Mouse (Mus musculus): Measurements from ENCODE around the gene Nol11. TPM values are rescaled to one million over a fixed set of nuclear protein-coding genes. Genes with fewer than 3 reads are reported as not detected.

The Nol11 gene
- polyA plus RNA-seq, 1 experiment, result 20.0 TPM

DNA sequence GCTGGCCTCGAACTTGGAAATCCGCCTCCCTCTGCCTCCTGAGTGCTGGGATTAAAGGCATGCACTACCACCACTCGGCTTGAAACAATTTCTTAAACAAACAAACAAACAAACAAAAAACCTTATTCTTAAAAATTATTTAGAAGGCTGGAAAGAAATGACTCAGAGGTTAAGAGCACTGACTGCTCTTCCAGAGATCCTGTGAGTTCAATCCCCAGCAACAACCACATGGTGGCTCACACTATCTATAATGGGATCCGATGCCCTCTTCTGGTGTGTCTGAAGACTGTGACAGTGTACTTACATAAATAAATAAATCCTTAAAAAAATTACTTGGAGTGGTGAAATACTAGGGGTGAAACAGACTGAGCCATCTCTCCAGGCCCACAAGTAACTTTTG lies 28.0 kb downstream of the Nol11 start:
- no peak overlapping the region for H3K4me3 ChIP-seq

DNA sequence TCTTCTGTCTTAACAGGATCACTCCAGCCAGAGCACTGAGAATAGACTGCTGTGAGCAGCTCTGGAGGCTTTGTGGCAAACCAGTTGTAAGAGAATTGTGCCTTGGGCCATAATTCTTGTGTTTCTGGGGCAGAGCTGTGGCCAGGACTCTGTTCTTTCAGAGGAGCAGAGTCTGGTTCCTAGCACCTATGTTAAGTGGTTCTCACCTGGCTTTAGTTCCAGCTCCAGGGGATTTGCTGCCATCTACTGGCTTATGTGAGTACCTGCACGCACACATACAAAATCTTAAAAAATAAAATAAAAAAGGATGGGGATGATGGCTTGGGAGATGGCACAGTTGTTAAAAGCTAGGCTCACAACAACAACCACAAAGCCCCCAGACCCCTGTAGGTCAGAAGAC lies 30.1 kb downstream of the Nol11 start:
- Histone ChIP-seq H3K36me3 (ENCODE audit: control insufficient read depth, insufficient read depth) (no peaks in the 10 kb centered on the region), H3K27me3 (ENCODE audit: control insufficient read depth, insufficient read depth, insufficient read length) (no peaks in the 10 kb centered on the region), H3K79me2 (ENCODE audit: control insufficient read depth, insufficient read depth) (no peaks in the 10 kb centered on the region), H3K4me2 (ENCODE audit: low read depth) (no peak overlapping the region), H3K4me3 (no peak overlapping the region), H3ac (ENCODE audit: control insufficient read depth, insufficient read length) (no peak overlapping the region)
- TF ChIP-seq SRF (IDR thresholded peaks at IDR 0.05; ENCODE audit: control insufficient read depth, insufficient read length, low read depth) (no peak), MYOG (IDR thresholded peaks at IDR 0.05; ENCODE audit: control insufficient read depth in 1 of 3, insufficient read depth in 1 of 3, insufficient read length in 2 of 3, low read depth in 2 of 3) (no peak), MYOD1 (IDR thresholded peaks at IDR 0.05; ENCODE audit: control insufficient read depth in 1 of 3, insufficient read length in 2 of 3, low read depth in 2 of 3) (no peak), MAX (IDR thresholded peaks at IDR 0.05; ENCODE audit: low read depth) (no peak), USF1 (IDR thresholded peaks at IDR 0.05; ENCODE audit: low read depth) (no peak), TCF12 (IDR thresholded peaks at IDR 0.05; ENCODE audit: insufficient read depth, poor library complexity, severe bottlenecking) (no peak), POLR2A (IDR thresholded peaks at IDR 0.05; ENCODE audit: insufficient read length, low read depth) (no peak), E2F4 (IDR thresholded peaks at IDR 0.05; ENCODE audit: insufficient read depth) (no peak), POLR2AphosphoS2 (IDR thresholded peaks at IDR 0.05; ENCODE audit: insufficient read length, low read depth) (no peak), CEBPB (IDR thresholded peaks at IDR 0.05; ENCODE audit: insufficient read depth, poor library complexity, severe bottlenecking) (no peak), TCF3 (IDR thresholded peaks at IDR 0.05; ENCODE audit: insufficient read length, low read depth) (no peak), REST (IDR thresholded peaks at IDR 0.05; ENCODE audit: insufficient read depth, insufficient read length) (no peak)

More for the DNA sequence above, 28.0 kb downstream of the Nol11 start:
- Histone ChIP-seq H3K36me3 (ENCODE audit: control insufficient read depth, insufficient read depth) (peaks cover 3% of the 10 kb centered on the region), H3K4me2 (ENCODE audit: low read depth) (no peak overlapping the region), H3K79me2 (ENCODE audit: control insufficient read depth, insufficient read depth) (no peaks in the 10 kb centered on the region), H3ac (ENCODE audit: control insufficient read depth, insufficient read length) (no peak overlapping the region), H3K27me3 (ENCODE audit: control insufficient read depth, insufficient read depth, insufficient read length) (no peaks in the 10 kb centered on the region)
- TF ChIP-seq MYOD1 (IDR thresholded peaks at IDR 0.05; ENCODE audit: control insufficient read depth in 1 of 3, insufficient read length in 2 of 3, low read depth in 2 of 3) (no peak), POLR2AphosphoS2 (IDR thresholded peaks at IDR 0.05; ENCODE audit: insufficient read length, low read depth) (no peak), USF1 (IDR thresholded peaks at IDR 0.05; ENCODE audit: low read depth) (no peak)

DNA sequence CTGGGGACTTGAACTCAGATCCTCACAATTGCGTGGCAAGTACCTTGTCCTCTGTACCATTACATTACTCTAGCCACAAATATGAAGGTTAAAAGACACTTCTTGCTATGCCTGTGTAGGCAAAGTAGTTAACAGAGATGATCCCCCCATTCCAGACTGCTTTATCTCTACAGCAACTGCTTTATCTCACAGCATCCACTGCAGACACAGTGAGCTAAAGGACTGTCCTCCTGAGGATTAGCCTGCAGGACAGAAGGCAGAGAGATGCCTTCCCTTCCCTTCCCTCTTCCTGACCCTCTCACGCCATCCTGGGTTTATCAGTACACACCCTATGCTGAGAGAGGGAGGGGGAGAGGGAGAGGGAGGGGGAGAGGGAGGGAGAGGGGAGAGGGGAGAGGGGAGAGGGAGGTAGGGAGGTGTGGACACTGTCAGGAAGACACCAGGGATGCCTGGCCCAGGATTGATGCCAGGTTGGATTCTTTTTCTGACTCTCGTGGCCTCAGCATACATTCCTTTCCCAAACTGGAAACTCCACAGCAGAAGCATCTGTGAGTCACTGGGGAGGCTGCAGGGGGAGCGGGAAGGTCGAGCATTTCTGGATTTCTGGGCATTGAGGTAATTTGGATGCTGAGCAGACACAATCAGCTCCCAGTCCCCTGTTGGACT lies 32.1 kb downstream of the Nol11 start:
- no peaks in the 10 kb centered on the region for H3K36me3 ChIP-seq (ENCODE audit: control insufficient read depth, insufficient read depth)
- no peaks in the 10 kb centered on the region for H3K79me2 ChIP-seq (ENCODE audit: control insufficient read depth, insufficient read depth)
- H3K4me2 ChIP-seq (ENCODE audit: low read depth), result peak overlapping the region; percentile 8

DNA sequence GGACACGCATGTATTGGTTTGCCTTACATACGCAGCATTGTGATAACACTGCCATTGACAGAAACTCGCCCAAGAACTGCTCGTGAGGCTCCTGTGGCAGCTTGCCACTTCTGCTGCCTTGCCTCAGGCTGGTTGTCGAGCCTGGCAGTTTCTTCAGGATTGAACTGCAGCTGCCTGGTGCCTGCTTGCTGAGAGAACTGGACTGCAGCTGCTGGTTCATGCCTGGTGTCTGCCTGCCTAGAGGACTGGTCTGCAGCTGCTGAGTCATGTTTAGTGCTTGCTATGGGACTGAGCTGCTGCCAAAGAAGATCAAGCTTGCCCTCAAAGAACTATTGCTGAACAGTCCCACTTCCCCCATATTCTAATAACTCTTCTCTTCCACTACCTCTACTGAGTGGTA lies 33.9 kb downstream of the Nol11 start:
- H3K27me3 ChIP-seq (ENCODE audit: control insufficient read depth, insufficient read depth, insufficient read length), result no peaks in the 10 kb centered on the region
- H3K36me3 ChIP-seq (ENCODE audit: control insufficient read depth, insufficient read depth), result no peaks in the 10 kb centered on the region
- H3K79me2 ChIP-seq (ENCODE audit: control insufficient read depth, insufficient read depth), result no peaks in the 10 kb centered on the region
- H3K4me2 ChIP-seq (ENCODE audit: low read depth), result no peak overlapping the region
- no peak overlapping the region for H3K4me3 ChIP-seq
- H3ac ChIP-seq (ENCODE audit: control insufficient read depth, insufficient read length), result no peak overlapping the region
- TF ChIP-seq POLR2AphosphoS2 (IDR thresholded peaks at IDR 0.05; ENCODE audit: insufficient read length, low read depth), result no peak
- TF ChIP-seq CEBPB (IDR thresholded peaks at IDR 0.05; ENCODE audit: insufficient read depth, poor library complexity, severe bottlenecking), result no peak
- no peak for TF ChIP-seq SRF (IDR thresholded peaks at IDR 0.05; ENCODE audit: control insufficient read depth, insufficient read length, low read depth)
- no peak for TF ChIP-seq POLR2A (IDR thresholded peaks at IDR 0.05; ENCODE audit: insufficient read length, low read depth)
- TF ChIP-seq TCF12 (IDR thresholded peaks at IDR 0.05; ENCODE audit: insufficient read depth, poor library complexity, severe bottlenecking), result no peak
- TF ChIP-seq TCF3 (IDR thresholded peaks at IDR 0.05; ENCODE audit: insufficient read length, low read depth), result no peak
- TF ChIP-seq E2F4 (IDR thresholded peaks at IDR 0.05; ENCODE audit: insufficient read depth), result no peak
- no peak for TF ChIP-seq USF1 (IDR thresholded peaks at IDR 0.05; ENCODE audit: low read depth)
- no peak for TF ChIP-seq REST (IDR thresholded peaks at IDR 0.05; ENCODE audit: insufficient read depth, insufficient read length)
- TF ChIP-seq MYOD1 (IDR thresholded peaks at IDR 0.05; ENCODE audit: control insufficient read depth in 1 of 3, insufficient read length in 2 of 3, low read depth in 2 of 3), result peak in 2 of 3 experiments; percentile 53 to 57
- TF ChIP-seq MAX (IDR thresholded peaks at IDR 0.05; ENCODE audit: low read depth), result no peak
- TF ChIP-seq MYOG (IDR thresholded peaks at IDR 0.05; ENCODE audit: control insufficient read depth in 1 of 3, insufficient read depth in 1 of 3, insufficient read length in 2 of 3, low read depth in 2 of 3), result peak in 2 of 3 experiments; percentile 53 to 65

More for the DNA sequence above, 32.1 kb downstream of the Nol11 start:
- TF ChIP-seq E2F4 (IDR thresholded peaks at IDR 0.05; ENCODE audit: insufficient read depth) (no peak), CEBPB (IDR thresholded peaks at IDR 0.05; ENCODE audit: insufficient read depth, poor library complexity, severe bottlenecking) (no peak), MYOG (IDR thresholded peaks at IDR 0.05; ENCODE audit: control insufficient read depth in 1 of 3, insufficient read depth in 1 of 3, insufficient read length in 2 of 3, low read depth in 2 of 3) (peak in 1 of 3 experiments; percentile 5), MAX (IDR thresholded peaks at IDR 0.05; ENCODE audit: low read depth) (no peak)
- H3K27me3 ChIP-seq (ENCODE audit: control insufficient read depth, insufficient read depth, insufficient read length), result no peaks in the 10 kb centered on the region
- no peak overlapping the region for H3K4me3 ChIP-seq
- no peak overlapping the region for H3ac ChIP-seq (ENCODE audit: control insufficient read depth, insufficient read length)

DNA sequence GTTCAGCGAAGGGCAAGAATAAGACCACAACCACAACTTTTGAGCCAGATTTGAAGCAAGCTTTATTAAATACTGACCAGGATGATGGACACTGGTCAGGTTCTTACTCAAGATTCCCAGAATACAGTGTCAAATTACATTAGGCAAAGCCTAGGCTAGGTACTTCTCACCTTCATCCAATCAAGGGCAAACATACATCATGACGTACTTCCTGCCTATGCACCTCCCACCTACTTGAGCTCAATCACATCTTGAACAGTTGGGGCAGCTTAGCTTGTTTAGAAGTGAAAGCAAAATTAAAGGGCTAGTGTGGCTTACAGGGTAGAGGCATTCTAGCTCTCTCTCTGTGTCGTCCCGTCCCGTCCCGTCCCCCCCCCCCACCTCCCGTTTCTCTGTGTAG lies 34.8 kb downstream of the Nol11 start:
- Histone ChIP-seq H3K27me3 (ENCODE audit: control insufficient read depth, insufficient read depth, insufficient read length) (no peaks in the 10 kb centered on the region), H3K79me2 (ENCODE audit: control insufficient read depth, insufficient read depth) (no peaks in the 10 kb centered on the region), H3K4me2 (ENCODE audit: low read depth) (no peak overlapping the region), H3K36me3 (ENCODE audit: control insufficient read depth, insufficient read depth) (no peaks in the 10 kb centered on the region), H3ac (ENCODE audit: control insufficient read depth, insufficient read length) (no peak overlapping the region), H3K4me3 (no peak overlapping the region)
- no peak for TF ChIP-seq TCF3 (IDR thresholded peaks at IDR 0.05; ENCODE audit: insufficient read length, low read depth)
- TF ChIP-seq MYOG (IDR thresholded peaks at IDR 0.05; ENCODE audit: control insufficient read depth in 1 of 3, insufficient read depth in 1 of 3, insufficient read length in 2 of 3, low read depth in 2 of 3), result no peak
